Mouse (Mus musculus): ENCODE measurements around the gene Fam107b. TPM values are rescaled to one million over a fixed set of nuclear protein-coding genes. Genes with fewer than 3 reads are reported as not detected.

Fam107b gene
- polyA plus RNA-seq, 1 experiment from 2014 or later = 20.5 TPM

GRCm38 (mm10) chr2:3723391-3724106 lies 153.3 kb downstream of the Fam107b start:
- H3K9me3 ChIP-seq (ENCODE audit: low read length) = no peaks in the 10 kb centered on the region
- H3K4me1 ChIP-seq (ENCODE audit: insufficient read depth, low read depth, low read length) = peaks cover 4% of the 10 kb centered on the region; the same call in 1 of the 2 replicates
- ATAC-seq (no peak), DNase-seq (ENCODE audit: low spot score) (peak; percentile 10)
- H3K27ac ChIP-seq (ENCODE audit: low read length) = no peak overlapping the region
- no peaks in the 10 kb centered on the region for H3K36me3 ChIP-seq (ENCODE audit: insufficient read depth, low read length)
- H3K4me2 ChIP-seq (replicated peaks; ENCODE audit: low read depth, low read length) = no peak overlapping the region
- TF ChIP-seq EP300 (IDR thresholded peaks at IDR 0.05) (no peak), CTCF (IDR thresholded peaks at IDR 0.05) (no peak)
- no peak overlapping the region for H3K9ac ChIP-seq (replicated peaks; ENCODE audit: low read depth)
- no peaks in the 10 kb centered on the region for H3K27me3 ChIP-seq (replicated peaks; ENCODE audit: insufficient read depth, low read length)
- no peak overlapping the region for H3K4me3 ChIP-seq (ENCODE audit: low read depth, low read length)
- WGBS = 70% methylated on average over 8 of the region's 8 CpGs

GRCm38 (mm10) chr2:3726501-3727078 lies 156.3 kb downstream of the Fam107b start:
- Histone ChIP-seq H3K27ac (ENCODE audit: low read length) (peak overlapping the region; percentile 49; the same call in 1 of the 2 replicates), H3K4me1 (ENCODE audit: insufficient read depth, low read depth, low read length) (peaks cover 4% of the 10 kb centered on the region; the same call in 1 of the 2 replicates), H3K36me3 (ENCODE audit: insufficient read depth, low read length) (no peaks in the 10 kb centered on the region), H3K27me3 (replicated peaks; ENCODE audit: insufficient read depth, low read length) (no peaks in the 10 kb centered on the region), H3K9ac (replicated peaks; ENCODE audit: low read depth) (no peak overlapping the region; the same call in 1 of the 2 replicates), H3K4me2 (replicated peaks; ENCODE audit: low read depth, low read length) (peak overlapping the region; percentile 37), H3K4me3 (ENCODE audit: low read depth, low read length) (no peak overlapping the region), H3K9me3 (ENCODE audit: low read length) (no peaks in the 10 kb centered on the region)
- ATAC-seq = peak; percentile 73
- 39% methylated on average over 13 of the region's 13 CpGs for WGBS
- DNase-seq (ENCODE audit: low spot score) = peak; percentile 81
- TF ChIP-seq CTCF (IDR thresholded peaks at IDR 0.05) = no peak
- peak; percentile 90 for TF ChIP-seq EP300 (IDR thresholded peaks at IDR 0.05)

DNA sequence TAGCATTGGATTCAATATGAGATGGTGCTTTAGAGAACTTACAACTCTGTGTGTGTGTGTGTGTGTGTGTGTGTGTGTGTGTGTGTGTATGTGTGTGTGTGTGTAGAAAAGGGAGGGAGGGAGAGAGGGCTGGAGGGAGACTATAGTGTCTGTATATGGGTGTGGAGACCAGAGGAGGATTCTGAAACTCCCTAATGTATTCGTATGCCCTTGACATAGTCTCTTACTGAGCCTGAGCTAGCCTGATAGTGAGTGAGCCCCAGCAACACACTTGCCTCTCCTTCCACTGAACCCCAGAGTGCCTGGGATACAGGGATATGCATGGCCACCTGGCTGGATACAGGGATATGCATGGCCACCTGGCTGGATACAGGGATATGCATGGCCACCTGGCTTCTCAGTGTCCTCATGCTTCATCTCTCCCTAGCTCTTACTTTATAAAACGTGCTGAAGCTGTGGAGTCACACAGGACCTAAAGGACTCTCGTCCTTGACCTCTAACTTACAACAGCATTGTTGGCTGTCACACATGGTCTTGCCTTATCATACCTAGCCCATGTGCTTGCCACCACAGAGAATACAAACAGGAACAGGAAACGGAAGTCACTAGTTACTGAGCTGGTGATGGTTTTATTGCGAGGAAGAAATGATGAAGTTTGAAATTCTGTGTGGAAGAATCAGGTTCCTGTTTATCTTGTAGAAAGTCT lies 157.1 kb downstream of the Fam107b start:
- no peak overlapping the region for H3K4me3 ChIP-seq (ENCODE audit: low read depth, low read length)
- no peaks in the 10 kb centered on the region for H3K36me3 ChIP-seq (ENCODE audit: insufficient read depth, low read length)
- H3K9me3 ChIP-seq (ENCODE audit: low read length) = no peaks in the 10 kb centered on the region
- H3K27me3 ChIP-seq (replicated peaks; ENCODE audit: insufficient read depth, low read length) = no peaks in the 10 kb centered on the region
- peaks cover 4% of the 10 kb centered on the region; the same call in 1 of the 2 replicates for H3K4me1 ChIP-seq (ENCODE audit: insufficient read depth, low read depth, low read length)
- WGBS = 39% methylated on average over 5 of the region's 5 CpGs
- DNase-seq (ENCODE audit: low spot score) (peak; percentile 53), ATAC-seq (peak; percentile 33; the same call in 1 of the 2 replicates)
- H3K9ac ChIP-seq (replicated peaks; ENCODE audit: low read depth) = no peak overlapping the region
- H3K4me2 ChIP-seq (replicated peaks; ENCODE audit: low read depth, low read length) = no peak overlapping the region
- TF ChIP-seq EP300 (IDR thresholded peaks at IDR 0.05) (peak; percentile 35), CTCF (IDR thresholded peaks at IDR 0.05) (no peak)
- no peak overlapping the region for H3K27ac ChIP-seq (ENCODE audit: low read length)

- DNase-seq (ENCODE audit: low spot score) (no peak), ATAC-seq (no peak)
- Histone ChIP-seq H3K4me3 (ENCODE audit: low read depth, low read length) (no peak overlapping the region), H3K27me3 (replicated peaks; ENCODE audit: insufficient read depth, low read length) (no peaks in the 10 kb centered on the region), H3K36me3 (ENCODE audit: insufficient read depth, low read length) (no peaks in the 10 kb centered on the region), H3K27ac (ENCODE audit: low read length) (no peak overlapping the region), H3K4me1 (ENCODE audit: insufficient read depth, low read depth, low read length) (peaks cover 4% of the 10 kb centered on the region; the same call in 1 of the 2 replicates), H3K4me2 (replicated peaks; ENCODE audit: low read depth, low read length) (no peak overlapping the region), H3K9me3 (ENCODE audit: low read length) (no peaks in the 10 kb centered on the region), H3K9ac (replicated peaks; ENCODE audit: low read depth) (no peak overlapping the region)
- whole genome bisulfite sequencing = 83% methylated on average over 4 of the region's 4 CpGs
- TF ChIP-seq EP300 (IDR thresholded peaks at IDR 0.05) = no peak
- TF ChIP-seq CTCF (IDR thresholded peaks at IDR 0.05) = no peak
Measured at GRCm38 (mm10) chr2:3728090-3728489, 157.8 kb downstream of the Fam107b start.

GRCm38 (mm10) chr2:3729586-3729985 lies 159.3 kb downstream of the Fam107b start:
- peaks cover 2% of the 10 kb centered on the region; the same call in 1 of the 2 replicates for H3K4me1 ChIP-seq (ENCODE audit: insufficient read depth, low read depth, low read length)
- 54% methylated on average over 3 of the region's 3 CpGs for WGBS
- H3K27ac ChIP-seq (ENCODE audit: low read length) = no peak overlapping the region

DNA sequence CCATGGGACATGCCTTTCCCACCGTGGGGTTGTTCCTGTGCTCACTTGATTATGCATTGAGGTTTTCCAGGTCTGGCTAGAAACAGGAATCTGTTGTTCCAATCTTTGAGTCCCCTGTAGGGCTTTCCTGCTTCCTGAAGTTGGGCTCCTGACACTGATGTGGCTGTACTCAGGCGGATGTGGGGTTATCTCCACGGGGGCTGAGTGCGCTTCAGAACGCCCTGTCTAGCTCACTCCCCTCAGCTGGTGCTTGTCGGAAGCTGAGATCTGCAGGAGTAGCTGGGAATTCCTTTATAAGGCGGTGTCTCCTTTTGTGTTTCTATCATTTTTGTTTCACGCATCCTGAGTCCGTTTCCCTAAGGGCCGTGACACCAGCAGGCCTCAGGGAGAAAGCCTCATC lies 160.5 kb downstream of the Fam107b start:
- 41% methylated on average over 10 of the region's 10 CpGs for WGBS
- H3K27me3 ChIP-seq (replicated peaks; ENCODE audit: insufficient read depth, low read length) = no peaks in the 10 kb centered on the region
- no peak overlapping the region for H3K4me3 ChIP-seq (ENCODE audit: low read depth, low read length)
- no peaks in the 10 kb centered on the region for H3K9me3 ChIP-seq (ENCODE audit: low read length)
- H3K4me1 ChIP-seq (ENCODE audit: insufficient read depth, low read depth, low read length) = no peaks in the 10 kb centered on the region; the same call in 1 of the 2 replicates
- no peak for ATAC-seq
- H3K36me3 ChIP-seq (ENCODE audit: insufficient read depth, low read length) = no peaks in the 10 kb centered on the region
- TF ChIP-seq EP300 (IDR thresholded peaks at IDR 0.05) = no peak
- no peak for TF ChIP-seq CTCF (IDR thresholded peaks at IDR 0.05)
- DNase-seq (ENCODE audit: low spot score) = no peak
- no peak overlapping the region for H3K4me2 ChIP-seq (replicated peaks; ENCODE audit: low read depth, low read length)
- no peak overlapping the region for H3K9ac ChIP-seq (replicated peaks; ENCODE audit: low read depth)
- H3K27ac ChIP-seq (ENCODE audit: low read length) = no peak overlapping the region

More at GRCm38 (mm10) chr2:3729586-3729985, 159.3 kb downstream of the Fam107b start:
- no peaks in the 10 kb centered on the region for H3K36me3 ChIP-seq (ENCODE audit: insufficient read depth, low read length)
- H3K27me3 ChIP-seq (replicated peaks; ENCODE audit: insufficient read depth, low read length) = no peaks in the 10 kb centered on the region
- TF ChIP-seq CTCF (IDR thresholded peaks at IDR 0.05) (no peak), EP300 (IDR thresholded peaks at IDR 0.05) (no peak)
- H3K9me3 ChIP-seq (ENCODE audit: low read length) = no peaks in the 10 kb centered on the region
- no peak overlapping the region for H3K9ac ChIP-seq (replicated peaks; ENCODE audit: low read depth)
- H3K4me2 ChIP-seq (replicated peaks; ENCODE audit: low read depth, low read length) = no peak overlapping the region
- no peak for DNase-seq (ENCODE audit: low spot score)
- H3K4me3 ChIP-seq (ENCODE audit: low read depth, low read length) = no peak overlapping the region
- ATAC-seq = no peak

Measured in lung, postnatal 0 days (tissue).